Mouse (Mus musculus): Measurements from ENCODE around the gene Cplx2.

The Cplx2 gene

DNA sequence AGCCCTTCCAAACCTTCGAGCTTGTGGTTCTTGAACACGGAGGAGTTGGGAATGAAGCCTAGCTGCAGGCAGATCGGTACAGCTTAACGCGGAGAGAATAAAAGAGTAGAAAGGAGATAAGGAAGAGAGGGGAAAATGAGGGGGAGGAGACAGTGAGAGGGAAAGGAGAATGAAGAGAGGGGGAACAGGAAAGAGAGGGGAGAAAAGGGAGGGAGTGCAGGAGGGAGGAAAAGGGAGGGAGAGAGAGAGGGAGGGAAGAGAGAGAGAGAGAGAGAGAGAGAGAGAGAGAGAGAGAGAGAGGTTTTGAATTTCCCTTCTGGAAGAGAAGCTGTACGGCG is at the start of gene Cplx2:
Gene Cplx2 (plus strand): TSS at position 301 of the 338 bp plus-strand sequence.
- no peak for DNase-seq (ENCODE audit: low read depth)

DNA sequence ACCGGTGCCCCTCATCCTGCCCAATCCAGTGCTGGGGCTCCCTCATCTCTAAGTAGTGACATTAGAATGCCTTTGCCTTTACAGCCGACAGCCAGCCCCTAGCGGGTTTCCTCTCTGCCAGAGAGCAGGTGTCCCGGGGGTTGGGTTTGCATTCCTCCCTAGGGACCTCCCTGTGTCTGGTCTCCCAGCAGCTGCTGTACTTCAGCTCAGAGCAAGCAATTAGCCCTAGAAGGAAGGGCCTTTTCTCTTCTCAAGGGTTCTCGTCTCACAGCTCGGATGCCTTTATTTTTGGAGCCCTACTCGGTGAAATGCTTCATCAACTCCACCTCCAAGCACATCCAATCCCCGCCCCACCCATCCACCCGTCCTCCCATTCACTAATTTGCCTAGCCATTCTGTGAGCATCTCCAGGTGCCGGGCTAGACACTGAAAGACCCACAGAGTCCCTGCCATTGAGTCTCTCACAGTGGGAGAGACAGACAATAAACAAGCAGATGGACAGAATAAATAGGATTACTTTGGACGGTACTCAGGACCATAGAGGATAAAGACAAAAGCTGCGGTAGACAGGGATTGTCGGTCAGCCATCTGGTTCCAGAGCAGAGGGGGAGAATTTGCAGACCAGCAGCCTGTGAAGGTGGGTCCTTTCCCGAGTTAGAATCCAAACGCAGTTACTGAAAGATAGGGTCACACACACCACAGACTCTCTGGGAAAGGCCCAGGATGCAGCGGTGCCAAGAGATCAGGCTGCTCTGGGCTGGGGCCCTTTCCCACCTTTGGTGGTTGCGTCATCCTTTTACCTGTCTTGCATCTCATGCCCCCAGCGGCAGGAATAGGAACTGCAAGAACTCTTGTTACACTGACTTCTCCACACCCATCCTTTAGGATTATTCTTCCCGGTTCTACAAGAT is 48.5 kb upstream of the Cplx2 start:
- DNase-seq (ENCODE audit: low read depth): peak; percentile 29

DNA sequence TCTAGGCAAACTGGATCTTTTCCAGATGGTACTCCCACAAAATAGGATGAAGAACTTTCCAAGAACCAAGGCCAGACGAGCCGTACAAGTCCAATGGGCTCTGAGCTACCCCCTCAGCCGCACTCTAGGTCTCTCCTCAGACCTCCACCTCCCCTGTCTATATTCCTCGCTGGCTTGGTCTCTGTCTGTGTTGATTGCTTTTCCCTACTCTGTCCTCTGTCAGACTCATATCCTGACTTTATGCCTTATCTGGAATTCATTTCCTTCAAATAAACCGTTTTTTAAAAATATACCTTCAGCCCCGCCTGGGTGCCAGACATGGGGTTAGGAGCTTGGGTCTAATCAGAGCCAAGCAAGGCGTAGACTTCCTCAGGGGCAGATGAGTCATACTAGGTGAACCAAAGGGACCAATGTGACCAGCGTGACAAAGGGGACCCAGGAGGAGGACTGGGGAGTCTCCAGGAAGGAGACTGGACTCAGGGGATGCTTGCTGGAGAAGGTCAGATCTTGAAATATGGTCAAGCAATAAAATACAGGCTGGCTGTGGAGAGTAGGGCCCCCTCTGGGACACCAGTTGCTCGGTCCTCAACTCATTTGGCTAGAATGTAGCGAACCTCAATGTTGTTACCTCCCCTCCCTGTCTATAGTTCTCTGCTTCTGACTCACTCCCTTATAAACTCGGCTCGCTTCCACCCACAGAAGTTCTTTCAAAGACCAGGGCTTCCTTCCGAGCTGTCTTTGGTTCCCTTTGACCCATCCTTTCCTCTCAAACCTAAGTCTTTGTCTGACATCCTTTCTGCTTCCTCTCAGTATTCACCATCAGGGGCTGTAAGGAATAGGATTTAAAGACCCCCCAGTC is 47.6 kb upstream of the Cplx2 start:
- DNase-seq (ENCODE audit: low read depth): no peak

DNA sequence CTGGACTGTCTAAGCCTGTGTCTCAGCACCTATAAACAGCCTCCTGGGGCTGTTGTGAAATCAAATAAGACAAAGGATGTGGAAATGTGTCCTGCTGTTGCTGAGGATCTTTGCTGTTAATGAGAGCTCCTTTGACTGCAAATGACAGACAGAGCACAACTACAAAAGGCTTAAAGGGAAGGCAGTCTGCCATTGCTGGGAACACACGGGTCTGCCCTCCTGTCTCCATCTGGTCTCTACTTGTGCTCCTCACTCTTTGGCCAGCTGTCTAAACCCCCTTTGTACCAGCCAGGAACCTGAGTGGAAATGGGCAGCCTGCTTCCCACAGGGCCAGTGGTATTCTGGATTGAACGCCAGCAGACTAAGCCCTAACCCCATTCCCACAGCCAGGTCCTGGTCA is 47.0 kb upstream of the Cplx2 start:
- no peak for DNase-seq (ENCODE audit: low read depth)

DNA sequence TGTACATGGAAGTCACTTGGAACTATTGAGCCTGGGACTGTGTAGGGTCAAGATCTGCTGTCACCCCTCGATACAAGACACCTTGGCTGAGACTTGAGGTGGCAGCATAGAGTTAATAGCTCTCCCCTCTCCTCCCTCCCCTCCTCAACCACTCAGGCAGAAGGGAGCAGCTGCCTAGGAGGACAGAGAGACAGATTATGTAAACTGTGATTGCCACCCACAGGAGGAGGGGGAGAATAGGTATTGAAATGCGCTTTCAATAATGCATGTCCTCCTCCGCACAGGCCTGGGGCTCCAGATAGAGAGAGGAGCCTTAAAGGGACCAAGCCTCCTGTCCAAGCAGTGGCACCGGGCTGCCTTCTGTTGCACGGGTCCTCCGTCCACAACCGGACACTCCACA is 45.3 kb upstream of the Cplx2 start:
- DNase-seq (ENCODE audit: low read depth): no peak

DNA sequence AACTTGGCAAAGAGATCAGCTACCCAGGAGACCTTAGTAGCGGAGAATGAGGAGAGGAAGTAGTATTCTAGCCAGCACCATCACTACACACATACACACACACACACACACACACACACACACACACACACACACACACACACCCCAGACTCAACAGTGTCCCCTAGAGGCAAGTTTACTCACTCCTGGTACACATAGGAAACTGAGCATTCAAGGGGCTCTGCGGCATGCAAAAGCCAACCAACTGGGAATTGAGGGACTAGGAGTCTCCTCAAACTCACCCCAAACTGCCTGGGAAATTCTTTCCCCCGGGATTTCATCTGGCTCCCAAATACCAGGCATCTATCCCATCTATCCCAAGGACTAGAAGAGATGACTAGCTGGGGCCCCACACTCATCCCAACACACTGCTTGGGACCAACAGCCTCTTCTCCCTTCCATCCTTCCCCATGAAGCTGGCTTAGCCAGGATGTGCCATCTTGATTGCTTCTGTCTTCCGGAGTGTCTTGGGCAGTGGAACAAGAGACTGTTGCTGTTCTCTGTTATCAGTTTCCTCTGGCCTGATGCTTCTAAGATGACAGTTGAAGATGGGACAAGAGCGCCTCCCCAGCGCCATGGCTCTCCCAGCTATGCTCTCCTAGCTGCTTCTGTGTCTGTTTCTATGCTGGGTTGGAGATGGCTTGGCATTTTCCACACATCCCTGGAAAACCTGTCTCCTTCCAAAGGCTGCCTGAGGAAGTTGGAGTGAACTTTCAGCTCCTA is 44.3 kb upstream of the Cplx2 start:
- DNase-seq (ENCODE audit: low read depth): no peak

DNA sequence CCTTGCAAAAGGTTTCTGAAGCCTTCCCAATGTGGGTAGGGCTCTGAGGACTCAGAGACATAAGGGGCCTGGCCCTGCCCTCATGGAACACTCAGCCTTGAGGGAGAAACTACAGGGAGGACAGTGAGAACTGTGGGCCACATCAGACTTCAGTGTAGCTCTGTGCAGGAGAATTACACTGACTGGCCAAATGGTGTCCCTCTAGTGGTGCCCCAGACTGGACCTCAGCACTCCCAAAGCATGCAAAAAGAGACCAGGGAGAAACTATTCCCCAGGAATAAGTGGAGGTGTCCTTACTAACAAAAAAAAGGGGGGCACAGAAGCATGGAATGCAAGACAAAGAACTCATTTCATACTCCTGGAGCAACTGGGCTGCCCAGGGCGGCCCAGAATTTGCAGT is 43.1 kb upstream of the Cplx2 start:
- DNase-seq (ENCODE audit: low read depth): no peak

DNA sequence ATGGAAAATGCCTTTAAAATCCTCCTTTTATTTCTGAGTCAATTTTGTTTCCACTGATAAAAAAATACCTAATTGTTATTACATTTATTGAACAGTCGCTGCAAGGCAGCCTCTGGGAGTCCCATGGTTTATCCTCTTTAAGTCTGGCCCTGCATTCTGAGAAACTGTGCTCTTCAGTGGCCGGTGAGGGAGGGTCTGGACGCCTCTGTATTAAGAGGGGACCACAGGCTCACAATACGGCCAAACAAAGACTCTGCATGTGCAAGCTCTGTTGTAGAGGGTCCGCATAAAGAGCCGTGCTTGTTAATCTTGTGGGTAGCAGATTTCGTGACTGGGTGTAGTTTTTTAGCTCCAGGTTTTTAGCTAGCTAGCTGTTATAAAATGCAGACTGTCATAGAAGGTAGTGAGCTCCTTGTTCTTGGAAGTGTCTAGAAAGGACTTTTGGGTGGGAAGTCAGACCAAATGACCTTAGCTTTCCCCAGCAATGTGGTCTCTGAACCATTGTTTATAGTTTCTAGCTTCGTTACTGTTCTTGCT is 42.1 kb upstream of the Cplx2 start:
- DNase-seq (ENCODE audit: low read depth): no peak

DNA sequence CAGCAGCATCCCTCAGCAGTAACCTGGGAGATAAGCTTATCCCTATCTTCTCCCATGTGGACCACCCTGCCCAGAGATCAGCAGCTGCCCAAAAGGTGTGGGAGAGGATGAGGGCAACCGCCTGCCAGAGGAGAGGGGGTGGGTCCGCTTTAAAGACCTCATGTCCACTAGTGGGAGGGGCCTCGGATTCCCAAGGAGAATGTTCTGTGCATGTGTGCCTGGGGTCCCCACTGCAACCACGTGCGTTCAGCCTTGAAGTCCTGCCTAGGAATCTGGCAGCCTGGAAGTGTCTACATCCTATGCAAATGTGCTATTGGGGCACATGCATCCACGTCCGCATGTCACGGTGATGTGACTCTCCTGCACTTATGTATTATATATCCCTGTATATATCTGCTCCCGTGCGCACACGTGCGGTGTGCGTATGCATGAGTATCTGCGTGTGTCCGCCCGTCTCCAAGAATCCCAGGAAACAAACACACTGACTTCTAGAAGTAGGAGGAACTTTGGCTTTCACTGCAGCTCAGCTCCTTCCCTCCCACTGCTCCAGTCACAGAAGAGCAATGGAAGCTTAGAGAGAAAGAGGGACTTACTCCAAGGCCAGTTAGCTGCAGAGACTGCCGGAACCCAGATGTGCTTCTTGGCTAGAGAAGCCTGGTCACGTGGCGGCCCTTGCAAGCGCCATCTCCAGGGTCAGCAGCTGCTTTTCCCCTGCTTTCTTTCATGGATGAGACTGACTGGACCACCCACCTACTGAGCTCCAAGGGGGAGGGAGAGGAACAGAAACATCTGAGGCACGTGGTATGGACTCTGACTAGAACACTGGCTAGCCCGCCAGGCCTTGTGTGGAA is 39.1 kb upstream of the Cplx2 start:
- no peak for DNase-seq (ENCODE audit: low read depth)

DNA sequence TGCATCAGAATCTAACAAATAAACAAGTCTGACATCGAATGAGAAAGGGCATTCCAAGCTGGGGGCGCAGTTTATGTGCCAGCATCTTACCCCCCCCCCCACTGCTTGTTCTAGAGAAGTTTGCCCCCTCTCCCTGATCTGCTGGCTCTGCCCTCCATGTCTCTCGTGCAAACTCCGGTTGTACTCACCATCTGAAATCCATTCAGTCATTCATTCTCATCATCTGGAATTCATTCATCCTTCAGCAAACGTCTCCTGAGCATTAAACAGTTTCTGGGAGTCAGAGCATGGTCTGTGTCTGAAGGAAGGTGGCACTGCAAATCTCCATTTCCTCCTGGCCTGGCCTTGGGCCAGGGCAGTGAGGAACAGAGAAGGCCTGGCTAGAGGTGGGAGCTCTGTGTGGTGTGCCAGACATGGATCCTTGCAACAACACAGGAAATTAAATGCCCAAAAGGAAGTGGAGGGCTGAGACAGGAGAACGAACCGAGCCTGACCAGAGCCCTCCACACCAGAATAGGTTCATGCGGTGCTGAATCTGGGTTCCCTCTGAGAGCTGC is 38.1 kb upstream of the Cplx2 start:
- DNase-seq (ENCODE audit: low read depth): no peak

DNA sequence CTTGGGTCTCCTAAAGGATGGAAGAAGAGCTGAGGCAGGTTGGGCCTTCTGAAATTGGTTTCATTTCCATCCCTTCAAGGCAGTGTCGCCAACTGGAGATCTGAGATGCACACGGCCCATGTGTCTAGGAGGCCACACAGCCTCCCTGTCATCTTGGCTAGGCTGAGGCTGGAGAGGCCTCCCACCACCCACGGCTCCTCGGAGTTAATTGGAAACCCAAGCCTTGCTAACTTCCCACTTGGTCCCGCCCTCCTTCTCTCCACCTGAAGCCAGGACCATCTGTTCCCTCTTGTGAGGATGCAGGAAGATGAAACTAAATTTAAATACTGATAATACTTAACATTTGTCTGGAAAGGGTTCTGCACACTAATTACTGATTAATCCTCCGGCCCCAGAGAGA is 34.1 kb upstream of the Cplx2 start:
- no peak for DNase-seq (ENCODE audit: low read depth)

DNA sequence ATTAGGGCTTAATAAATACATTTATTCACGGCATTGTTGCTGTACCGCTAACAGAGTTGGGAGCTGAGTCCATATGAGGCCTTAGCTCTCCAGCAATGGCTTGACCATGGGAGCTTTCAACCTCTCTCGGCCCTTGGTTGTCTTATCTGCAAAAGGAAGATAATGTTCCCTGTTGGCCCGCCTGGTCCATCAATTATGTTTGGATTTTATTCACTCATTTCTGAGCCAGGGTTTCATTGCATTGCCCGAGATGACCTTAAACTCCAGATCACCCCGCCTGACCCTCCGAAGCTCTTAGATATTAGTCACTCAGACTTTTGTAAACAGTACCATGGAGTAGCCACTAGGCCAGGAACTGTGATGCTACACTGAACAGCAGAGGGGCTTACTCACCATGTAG is 33.6 kb upstream of the Cplx2 start:
- no peak for DNase-seq (ENCODE audit: low read depth)

DNA sequence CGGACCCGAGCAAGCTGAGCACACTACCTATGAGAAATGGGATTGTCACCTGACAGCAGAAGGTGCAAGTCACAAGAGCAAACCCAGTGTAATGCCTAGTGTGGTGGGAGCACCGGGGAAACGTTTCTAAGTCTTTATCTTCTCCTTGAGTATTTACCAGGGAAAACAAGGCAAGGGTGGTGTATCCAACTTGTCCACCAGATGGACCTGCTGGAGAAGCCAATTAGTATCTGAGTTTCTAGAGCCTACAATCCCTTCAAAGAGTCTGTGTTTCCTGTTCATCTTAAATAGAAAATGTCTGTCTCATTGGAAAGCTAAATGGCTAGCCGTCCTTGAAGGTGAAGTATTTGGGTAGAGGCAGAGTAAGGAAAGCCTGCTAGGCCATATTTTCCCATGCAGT is 32.3 kb upstream of the Cplx2 start:
- DNase-seq (ENCODE audit: low read depth): no peak

DNA sequence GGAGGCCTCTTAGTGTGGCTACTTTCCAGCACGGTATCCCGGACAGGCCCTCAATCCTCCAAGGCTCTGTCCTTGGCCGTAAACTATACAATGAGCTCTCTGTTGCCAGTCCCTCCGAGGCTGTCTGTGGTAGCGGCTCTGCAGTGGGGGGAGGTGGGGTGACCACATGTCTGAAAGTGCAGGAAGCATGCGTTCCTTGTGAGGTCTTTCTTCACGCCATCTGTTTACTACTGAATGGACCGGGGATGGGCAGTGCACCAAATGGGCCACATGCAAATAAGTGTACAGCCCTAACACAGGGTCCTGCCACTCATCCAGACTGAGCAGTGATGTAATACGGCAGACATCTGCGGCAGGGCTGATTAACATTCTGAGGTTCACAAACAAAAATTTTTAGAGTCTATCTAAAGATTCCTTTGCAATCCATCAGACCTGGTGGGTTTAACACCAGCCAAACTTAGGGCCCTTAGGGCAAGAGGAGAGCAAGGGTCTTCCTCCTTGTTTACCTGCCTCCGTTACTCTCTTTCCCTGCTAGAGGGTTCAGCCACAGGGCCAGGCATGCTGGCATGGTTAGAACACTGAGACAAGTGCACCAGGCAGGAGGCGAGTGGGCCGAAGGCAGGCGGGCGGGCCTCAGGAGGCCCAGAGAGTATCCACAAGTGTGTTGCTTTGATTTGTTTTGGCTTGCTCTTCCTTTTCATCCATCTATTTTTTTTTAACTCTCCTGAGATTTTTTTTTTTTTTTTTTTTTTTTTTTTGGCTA is 25.1 kb upstream of the Cplx2 start:
- DNase-seq (ENCODE audit: low read depth): no peak

DNA sequence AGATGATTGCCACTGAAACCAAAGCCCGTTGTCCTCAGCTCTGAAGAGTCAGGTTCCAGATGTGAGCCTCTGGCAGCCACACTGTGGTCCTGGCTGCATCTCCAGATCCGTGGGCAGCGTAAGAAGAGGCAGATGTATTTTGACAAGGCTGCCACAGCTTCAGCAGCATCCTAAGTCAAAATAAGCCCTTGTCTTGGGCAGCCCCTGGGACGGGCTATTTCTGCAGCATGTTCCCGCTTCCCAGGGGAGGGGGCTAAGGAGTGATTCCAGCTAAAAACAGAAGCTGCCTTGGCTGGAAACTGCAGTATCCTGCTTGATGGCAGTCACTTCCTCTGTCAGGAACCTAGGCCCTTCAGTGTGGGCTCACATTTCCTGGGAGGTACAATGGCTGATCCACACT is 23.1 kb upstream of the Cplx2 start:
- no peak for DNase-seq (ENCODE audit: low read depth)

DNA sequence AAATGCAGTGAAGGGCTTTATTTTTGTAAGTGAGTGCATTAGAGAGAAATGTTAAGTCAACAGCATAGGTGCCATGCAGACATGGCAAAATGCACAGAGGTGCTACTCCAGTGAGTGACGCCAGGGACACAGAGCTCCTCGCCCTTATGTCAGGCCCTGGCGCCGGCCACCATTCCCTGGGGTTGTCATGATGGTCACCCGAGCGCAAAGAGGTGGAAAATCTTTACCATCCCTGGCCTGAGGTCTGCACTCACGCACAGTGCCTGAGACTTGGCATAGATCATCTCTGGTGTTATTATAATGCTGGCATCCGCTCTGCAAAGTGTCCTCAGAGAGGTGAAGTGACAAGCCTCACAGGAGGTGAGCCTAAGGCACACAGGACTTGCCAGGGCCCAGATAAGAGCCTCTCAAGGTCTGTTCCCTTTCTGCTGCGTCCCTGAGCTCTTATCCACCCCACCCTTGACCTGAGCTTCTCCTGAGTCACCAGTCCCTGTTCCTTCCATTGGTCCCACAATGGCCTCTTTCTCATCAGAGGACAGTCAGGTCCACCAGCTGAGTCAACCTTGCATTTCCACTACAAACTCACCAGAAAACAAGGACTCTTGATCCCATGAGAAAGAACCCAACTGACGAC is 21.9 kb upstream of the Cplx2 start:
- DNase-seq (ENCODE audit: low read depth): no peak

DNA sequence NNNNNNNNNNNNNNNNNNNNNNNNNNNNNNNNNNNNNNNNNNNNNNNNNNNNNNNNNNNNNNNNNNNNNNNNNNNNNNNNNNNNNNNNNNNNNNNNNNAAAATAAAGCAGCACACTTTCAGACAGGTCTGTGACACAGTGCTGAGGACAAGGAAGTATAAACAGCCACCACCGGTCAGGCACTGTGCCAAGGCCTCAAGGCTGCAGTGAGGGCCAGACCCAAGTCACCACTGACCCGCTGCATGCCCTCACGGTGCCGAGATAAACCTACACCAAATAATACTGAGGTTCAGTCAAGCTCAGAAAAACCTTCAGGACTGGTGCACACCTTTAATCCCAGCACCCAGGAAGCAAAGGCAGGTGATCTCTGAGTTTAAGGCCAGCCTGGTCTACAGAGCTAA is 13.7 kb upstream of the Cplx2 start:
- DNase-seq (ENCODE audit: low read depth): no peak

DNA sequence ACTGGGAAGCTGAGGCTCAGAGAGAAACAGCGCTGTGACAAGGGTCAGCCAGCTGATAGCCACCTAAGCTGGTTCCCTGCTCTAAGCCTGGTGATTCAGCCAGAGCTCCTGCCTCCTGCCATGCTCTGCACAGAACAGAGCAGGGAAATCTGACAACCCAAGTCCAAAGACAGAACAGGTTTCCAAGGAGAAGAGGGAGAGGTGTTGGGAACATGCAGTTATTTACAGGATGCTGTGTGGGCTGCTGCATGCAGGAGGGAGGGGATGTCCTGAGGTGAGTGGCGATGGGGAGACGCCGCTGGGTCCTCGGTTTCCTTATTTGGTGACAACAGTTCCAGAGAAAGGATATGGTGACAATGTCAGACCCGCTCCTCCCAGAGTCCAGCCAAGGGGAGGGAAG is 12.0 kb upstream of the Cplx2 start:
- no peak for DNase-seq (ENCODE audit: low read depth)

DNA sequence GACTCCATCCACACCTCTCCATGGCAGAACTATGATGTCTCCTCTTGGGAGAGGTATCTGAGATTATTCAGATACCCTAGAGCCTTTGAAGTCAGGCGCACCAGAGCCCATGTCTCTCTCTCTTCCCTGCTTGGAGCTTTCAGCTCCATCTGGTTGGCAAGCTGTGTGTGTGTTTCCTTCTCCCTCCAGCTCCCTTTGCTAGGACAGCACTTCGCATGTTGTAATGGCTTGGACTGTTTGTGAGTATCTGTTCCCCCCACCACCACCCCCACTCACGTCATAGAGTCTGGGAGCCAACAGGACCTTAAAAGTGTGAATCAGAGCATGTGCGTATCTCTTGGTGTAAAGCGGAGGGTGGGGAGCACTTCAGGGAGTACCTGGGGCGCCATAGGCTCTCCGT is 6.5 kb upstream of the Cplx2 start:
- no peak for DNase-seq (ENCODE audit: low read depth)

DNA sequence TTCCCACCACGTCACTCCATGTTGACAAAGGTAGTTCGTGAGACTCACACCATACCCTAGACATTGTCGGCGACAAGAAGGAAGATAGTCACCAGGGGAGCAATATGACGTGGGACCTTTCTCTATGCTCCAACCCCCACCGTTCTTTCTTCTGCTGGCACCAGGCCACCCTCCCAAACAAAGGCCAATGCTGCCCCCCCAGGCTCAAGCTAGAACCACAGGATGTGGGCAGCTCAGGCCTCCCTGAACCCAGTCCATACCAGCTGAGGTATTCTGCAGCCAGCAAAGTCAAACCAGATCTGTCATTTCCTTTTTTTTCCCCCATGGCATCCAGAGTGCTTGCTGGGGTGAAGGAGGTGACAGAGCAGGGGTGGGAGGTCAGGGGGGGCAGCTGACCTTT is 3.4 kb upstream of the Cplx2 start:
- DNase-seq (ENCODE audit: low read depth): no peak

Data from c-Kit-positive CD71-positive TER-119-negative erythroid progenitor cells, embryonic 14.5 days (primary cell).